Mouse (Mus musculus): Measurements from ENCODE around the gene Dpp10. TPM values are rescaled to one million over a fixed set of nuclear protein-coding genes. Genes with fewer than 3 reads are reported as not detected.

The Dpp10 gene
- polyA plus RNA-seq, 1 experiment: 51.7 TPM

GRCm38 (mm10) chr1:123902628-123903027 lies 142.7 kb downstream of the Dpp10 start:
- TF ChIP-seq CTCF (IDR thresholded peaks at IDR 0.05; ENCODE audit: borderline replicate concordance, insufficient read depth, low read depth, low read length) (no peak), POLR2A (IDR thresholded peaks at IDR 0.05; ENCODE audit: borderline replicate concordance, insufficient read depth, low read length) (no peak)
- Histone ChIP-seq H3K4me1 (ENCODE audit: control insufficient read depth, insufficient read depth, low read length) (peaks cover 3% of the 10 kb centered on the region; the same call in 1 of the 2 replicates), H3K27ac (ENCODE audit: insufficient read depth, low read length) (no peak overlapping the region; the same call in 1 of the 2 replicates), H3K27me3 (ENCODE audit: control insufficient read depth, insufficient read depth, low read length) (no peaks in the 10 kb centered on the region), H3K4me3 (replicated peaks; ENCODE audit: insufficient read depth, low read depth, low read length) (no peak overlapping the region)
- 13% methylated on average over 5 of the region's 5 CpGs for WGBS
- DNase-seq: peak in 1 of 2 experiments; percentile 37

GRCm38 (mm10) chr1:123901218-123901617 lies 144.1 kb downstream of the Dpp10 start:
- 73% methylated on average over 4 of the region's 4 CpGs for WGBS

GRCm38 (mm10) chr1:123887243-123887642 lies 158.1 kb downstream of the Dpp10 start:
- Histone ChIP-seq H3K4me3 (replicated peaks; ENCODE audit: insufficient read depth, low read depth, low read length) (no peak overlapping the region), H3K27ac (ENCODE audit: insufficient read depth, low read length) (no peak overlapping the region), H3K27me3 (ENCODE audit: control insufficient read depth, insufficient read depth, low read length) (no peaks in the 10 kb centered on the region), H3K4me1 (ENCODE audit: control insufficient read depth, insufficient read depth, low read length) (no peaks in the 10 kb centered on the region)
- WGBS: 39% methylated on average over 1 of the region's 1 CpGs
- TF ChIP-seq CTCF (IDR thresholded peaks at IDR 0.05; ENCODE audit: borderline replicate concordance, insufficient read depth, low read depth, low read length): no peak
- no peak for TF ChIP-seq POLR2A (IDR thresholded peaks at IDR 0.05; ENCODE audit: borderline replicate concordance, insufficient read depth, low read length)
- DNase-seq: no peak

More at GRCm38 (mm10) chr1:123901218-123901617, 144.1 kb downstream of the Dpp10 start:
- TF ChIP-seq POLR2A (IDR thresholded peaks at IDR 0.05; ENCODE audit: borderline replicate concordance, insufficient read depth, low read length): no peak
- TF ChIP-seq CTCF (IDR thresholded peaks at IDR 0.05; ENCODE audit: borderline replicate concordance, insufficient read depth, low read depth, low read length): no peak
- Histone ChIP-seq H3K4me1 (ENCODE audit: control insufficient read depth, insufficient read depth, low read length) (peaks cover 3% of the 10 kb centered on the region; the same call in 1 of the 2 replicates), H3K27me3 (ENCODE audit: control insufficient read depth, insufficient read depth, low read length) (no peaks in the 10 kb centered on the region), H3K4me3 (replicated peaks; ENCODE audit: insufficient read depth, low read depth, low read length) (no peak overlapping the region), H3K27ac (ENCODE audit: insufficient read depth, low read length) (no peak overlapping the region)
- no peak for DNase-seq

- H3K4me1 ChIP-seq (ENCODE audit: control insufficient read depth, insufficient read depth, low read length): no peaks in the 10 kb centered on the region
- WGBS: 78% methylated on average over 3 of the region's 3 CpGs
- H3K4me3 ChIP-seq (replicated peaks; ENCODE audit: insufficient read depth, low read depth, low read length): no peak overlapping the region
Measured at GRCm38 (mm10) chr1:123846881-123847280, 198.5 kb downstream of the Dpp10 start.

GRCm38 (mm10) chr1:123801206-123801605 lies 244.2 kb downstream of the Dpp10 start:
- H3K4me3 ChIP-seq (replicated peaks; ENCODE audit: insufficient read depth, low read depth, low read length): no peak overlapping the region
- no peak overlapping the region for H3K27ac ChIP-seq (ENCODE audit: insufficient read depth, low read length)
- TF ChIP-seq CTCF (IDR thresholded peaks at IDR 0.05; ENCODE audit: borderline replicate concordance, insufficient read depth, low read depth, low read length) (no peak), POLR2A (IDR thresholded peaks at IDR 0.05; ENCODE audit: borderline replicate concordance, insufficient read depth, low read length) (no peak)
- no peaks in the 10 kb centered on the region for H3K27me3 ChIP-seq (ENCODE audit: control insufficient read depth, insufficient read depth, low read length)
- no peaks in the 10 kb centered on the region for H3K4me1 ChIP-seq (ENCODE audit: control insufficient read depth, insufficient read depth, low read length)
- DNase-seq: no peak
- 42% methylated on average over 1 of the region's 1 CpGs for WGBS

More at GRCm38 (mm10) chr1:123846881-123847280, 198.5 kb downstream of the Dpp10 start:
- no peak for DNase-seq
- TF ChIP-seq POLR2A (IDR thresholded peaks at IDR 0.05; ENCODE audit: borderline replicate concordance, insufficient read depth, low read length): no peak
- no peak for TF ChIP-seq CTCF (IDR thresholded peaks at IDR 0.05; ENCODE audit: borderline replicate concordance, insufficient read depth, low read depth, low read length)
- H3K27ac ChIP-seq (ENCODE audit: insufficient read depth, low read length): no peak overlapping the region
- H3K27me3 ChIP-seq (ENCODE audit: control insufficient read depth, insufficient read depth, low read length): no peaks in the 10 kb centered on the region

GRCm38 (mm10) chr1:123765511-123765910 lies 279.8 kb downstream of the Dpp10 start:
- WGBS: 98% methylated on average over 2 of the region's 2 CpGs
- H3K4me1 ChIP-seq (ENCODE audit: control insufficient read depth, insufficient read depth, low read length): no peaks in the 10 kb centered on the region
- DNase-seq: no peak
- TF ChIP-seq CTCF (IDR thresholded peaks at IDR 0.05; ENCODE audit: borderline replicate concordance, insufficient read depth, low read depth, low read length): no peak
- no peak for TF ChIP-seq POLR2A (IDR thresholded peaks at IDR 0.05; ENCODE audit: borderline replicate concordance, insufficient read depth, low read length)
- H3K27me3 ChIP-seq (ENCODE audit: control insufficient read depth, insufficient read depth, low read length): no peaks in the 10 kb centered on the region
- H3K27ac ChIP-seq (ENCODE audit: insufficient read depth, low read length): no peak overlapping the region
- H3K4me3 ChIP-seq (replicated peaks; ENCODE audit: insufficient read depth, low read depth, low read length): no peak overlapping the region

GRCm38 (mm10) chr1:123762272-123762671 lies 283.1 kb downstream of the Dpp10 start:
- Histone ChIP-seq H3K27me3 (ENCODE audit: control insufficient read depth, insufficient read depth, low read length) (no peaks in the 10 kb centered on the region), H3K27ac (ENCODE audit: insufficient read depth, low read length) (no peak overlapping the region), H3K4me3 (replicated peaks; ENCODE audit: insufficient read depth, low read depth, low read length) (no peak overlapping the region), H3K4me1 (ENCODE audit: control insufficient read depth, insufficient read depth, low read length) (no peaks in the 10 kb centered on the region)
- 79% methylated on average over 3 of the region's 3 CpGs for WGBS
- TF ChIP-seq POLR2A (IDR thresholded peaks at IDR 0.05; ENCODE audit: borderline replicate concordance, insufficient read depth, low read length): no peak
- no peak for TF ChIP-seq CTCF (IDR thresholded peaks at IDR 0.05; ENCODE audit: borderline replicate concordance, insufficient read depth, low read depth, low read length)
- DNase-seq: no peak

- Histone ChIP-seq H3K27me3 (ENCODE audit: control insufficient read depth, insufficient read depth, low read length) (no peaks in the 10 kb centered on the region), H3K4me3 (replicated peaks; ENCODE audit: insufficient read depth, low read depth, low read length) (no peak overlapping the region), H3K27ac (ENCODE audit: insufficient read depth, low read length) (no peak overlapping the region), H3K4me1 (ENCODE audit: control insufficient read depth, insufficient read depth, low read length) (no peaks in the 10 kb centered on the region)
- DNase-seq: no peak
- TF ChIP-seq CTCF (IDR thresholded peaks at IDR 0.05; ENCODE audit: borderline replicate concordance, insufficient read depth, low read depth, low read length) (no peak), POLR2A (IDR thresholded peaks at IDR 0.05; ENCODE audit: borderline replicate concordance, insufficient read depth, low read length) (no peak)
Measured at GRCm38 (mm10) chr1:123756055-123756454, 289.3 kb downstream of the Dpp10 start.
